Mouse (Mus musculus): ENCODE measurements at regions not wholly inside any gene's neighbourhood (a gene's known extent, or its start where the extent isn't known, plus 50 kb on each side); places are given as distances from the start of the nearest gene placed in this dataset.

DNA sequence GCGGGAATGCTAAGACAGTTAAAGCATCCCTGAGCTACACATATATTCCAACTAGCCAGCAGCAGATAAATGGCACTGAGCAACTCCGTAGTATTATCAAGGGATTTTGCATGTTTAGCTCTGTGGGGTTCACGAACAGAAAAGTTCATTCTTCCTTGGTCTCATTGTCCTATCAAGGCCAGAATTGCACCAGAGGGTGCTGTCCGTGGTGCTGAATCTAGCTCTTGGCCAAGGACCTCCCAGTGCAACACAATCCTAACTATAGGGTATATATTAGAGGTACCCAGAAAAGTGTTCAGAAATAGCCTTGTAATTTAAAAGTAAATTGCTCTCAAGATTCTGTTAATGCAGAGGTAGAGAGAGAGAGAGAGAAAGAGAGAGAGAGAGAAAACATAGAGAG is 176.9 kb upstream of the Kcnd3 start:
- Histone ChIP-seq H3K36me3 (ENCODE audit: control insufficient read depth, insufficient read depth, low read length) (no peaks in the 10 kb centered on the region), H3K27me3 (ENCODE audit: control insufficient read depth, insufficient read depth, low read length) (no peaks in the 10 kb centered on the region), H3K9ac (ENCODE audit: low read depth, low read length, severe bottlenecking) (no peak overlapping the region), H3K9me3 (ENCODE audit: control insufficient read depth, low read length) (no peaks in the 10 kb centered on the region), H3K4me1 (ENCODE audit: control insufficient read depth, insufficient read depth, low read length) (no peaks in the 10 kb centered on the region), H3K4me3 (replicated peaks; ENCODE audit: low read length) (no peak overlapping the region), H3K4me2 (replicated peaks; ENCODE audit: low read depth, low read length, severe bottlenecking) (no peak overlapping the region), H3K27ac (replicated peaks; ENCODE audit: low read depth, low read length) (no peak overlapping the region)
- peak; percentile 87 for DNase-seq (ENCODE audit: low spot score)
- ATAC-seq (ENCODE audit: low FRiP score, low read depth) = no peak
- WGBS = 36% methylated on average over 4 of the region's 4 CpGs
- no peak for TF ChIP-seq POLR2A (IDR thresholded peaks at IDR 0.05; ENCODE audit: borderline replicate concordance, extremely low read depth, insufficient read depth, insufficient read length)

- Histone ChIP-seq H3K4me3 (replicated peaks; ENCODE audit: low read length) (no peak overlapping the region), H3K36me3 (ENCODE audit: control insufficient read depth, insufficient read depth, low read length) (no peaks in the 10 kb centered on the region), H3K9ac (ENCODE audit: low read depth, low read length, severe bottlenecking) (no peak overlapping the region), H3K27ac (replicated peaks; ENCODE audit: low read depth, low read length) (no peak overlapping the region), H3K4me2 (replicated peaks; ENCODE audit: low read depth, low read length, severe bottlenecking) (no peak overlapping the region), H3K9me3 (ENCODE audit: control insufficient read depth, low read length) (no peaks in the 10 kb centered on the region), H3K27me3 (ENCODE audit: control insufficient read depth, insufficient read depth, low read length) (no peaks in the 10 kb centered on the region), H3K4me1 (ENCODE audit: control insufficient read depth, insufficient read depth, low read length) (no peaks in the 10 kb centered on the region)
- DNase-seq (ENCODE audit: low spot score) (no peak), ATAC-seq (ENCODE audit: low FRiP score, low read depth) (no peak)
- TF ChIP-seq POLR2A (IDR thresholded peaks at IDR 0.05; ENCODE audit: borderline replicate concordance, extremely low read depth, insufficient read depth, insufficient read length) = no peak
- 77% methylated on average over 5 of the region's 5 CpGs for WGBS
These were observed 171.2 kb upstream of the Kcnd3 start for GRCm38 (mm10) chr3:105280971-105281370.

GRCm38 (mm10) chr3:105281686-105282085 is 170.4 kb upstream of the Kcnd3 start:
- H3K9me3 ChIP-seq (ENCODE audit: control insufficient read depth, low read length) = no peaks in the 10 kb centered on the region
- H3K36me3 ChIP-seq (ENCODE audit: control insufficient read depth, insufficient read depth, low read length) = no peaks in the 10 kb centered on the region
- H3K4me2 ChIP-seq (replicated peaks; ENCODE audit: low read depth, low read length, severe bottlenecking) = no peak overlapping the region
- no peak for TF ChIP-seq POLR2A (IDR thresholded peaks at IDR 0.05; ENCODE audit: borderline replicate concordance, extremely low read depth, insufficient read depth, insufficient read length)
- H3K27ac ChIP-seq (replicated peaks; ENCODE audit: low read depth, low read length) = no peak overlapping the region
- ATAC-seq (ENCODE audit: low FRiP score, low read depth) = no peak
- WGBS = 89% methylated on average over 3 of the region's 3 CpGs
- H3K27me3 ChIP-seq (ENCODE audit: control insufficient read depth, insufficient read depth, low read length) = no peaks in the 10 kb centered on the region
- H3K9ac ChIP-seq (ENCODE audit: low read depth, low read length, severe bottlenecking) = no peak overlapping the region
- DNase-seq (ENCODE audit: low spot score) = no peak
- H3K4me3 ChIP-seq (replicated peaks; ENCODE audit: low read length) = no peak overlapping the region
- no peaks in the 10 kb centered on the region for H3K4me1 ChIP-seq (ENCODE audit: control insufficient read depth, insufficient read depth, low read length)

GRCm38 (mm10) chr3:105298273-105298672 is 153.9 kb upstream of the Kcnd3 start:
- TF ChIP-seq POLR2A (IDR thresholded peaks at IDR 0.05; ENCODE audit: borderline replicate concordance, extremely low read depth, insufficient read depth, insufficient read length) = no peak
- Histone ChIP-seq H3K36me3 (ENCODE audit: control insufficient read depth, insufficient read depth, low read length) (no peaks in the 10 kb centered on the region), H3K27ac (replicated peaks; ENCODE audit: low read depth, low read length) (no peak overlapping the region), H3K9me3 (ENCODE audit: control insufficient read depth, low read length) (no peaks in the 10 kb centered on the region), H3K9ac (ENCODE audit: low read depth, low read length, severe bottlenecking) (no peak overlapping the region), H3K27me3 (ENCODE audit: control insufficient read depth, insufficient read depth, low read length) (no peaks in the 10 kb centered on the region), H3K4me3 (replicated peaks; ENCODE audit: low read length) (no peak overlapping the region), H3K4me2 (replicated peaks; ENCODE audit: low read depth, low read length, severe bottlenecking) (no peak overlapping the region), H3K4me1 (ENCODE audit: control insufficient read depth, insufficient read depth, low read length) (no peaks in the 10 kb centered on the region)
- 57% methylated on average over 3 of the region's 3 CpGs for WGBS
- no peak for ATAC-seq (ENCODE audit: low FRiP score, low read depth)
- no peak for DNase-seq (ENCODE audit: low spot score)

DNA sequence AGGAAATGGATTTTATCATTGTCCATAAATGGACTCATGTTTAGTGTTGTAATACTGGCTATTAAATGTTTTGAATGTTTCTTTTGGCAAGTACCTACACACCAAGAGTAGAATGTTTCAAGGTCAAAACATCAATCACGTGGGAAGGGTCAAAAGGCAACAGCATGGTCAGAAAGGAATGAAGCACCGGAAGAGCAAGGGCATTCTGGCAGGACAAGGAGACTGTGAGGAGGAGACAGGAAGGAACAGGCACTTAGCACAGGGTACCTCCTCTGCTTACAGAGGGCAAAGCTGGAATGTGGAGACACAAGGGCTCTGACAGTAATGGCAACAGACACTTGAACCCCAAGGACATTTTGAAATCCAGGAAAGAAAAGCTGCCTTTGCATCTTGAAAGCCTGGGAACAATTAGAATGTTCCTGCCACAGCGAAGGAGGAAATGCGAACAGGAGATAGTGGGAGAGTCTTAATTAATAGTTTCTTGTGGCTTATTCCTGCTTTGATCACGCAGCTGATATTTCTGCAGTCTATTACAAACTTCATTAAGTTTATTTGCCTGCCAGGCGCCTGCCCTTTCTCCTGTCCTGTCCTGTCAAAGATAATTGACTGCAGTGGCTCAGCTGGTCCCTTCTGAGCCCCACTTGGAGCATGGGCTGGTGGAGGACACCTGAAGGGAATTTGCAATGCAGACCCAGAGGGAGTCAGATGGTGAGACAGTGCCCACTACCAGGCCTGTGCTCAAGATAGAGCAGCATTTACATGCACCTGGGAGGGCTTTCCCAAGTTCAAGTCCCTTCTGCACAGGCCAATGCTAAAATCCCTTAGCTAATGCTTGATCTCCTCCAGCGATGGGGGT is 151.2 kb upstream of the Kcnd3 start:
- DNase-seq (ENCODE audit: low spot score) (no peak), ATAC-seq (ENCODE audit: low FRiP score, low read depth) (no peak)
- Histone ChIP-seq H3K9ac (ENCODE audit: low read depth, low read length, severe bottlenecking) (no peak overlapping the region), H3K4me1 (ENCODE audit: control insufficient read depth, insufficient read depth, low read length) (no peaks in the 10 kb centered on the region), H3K4me2 (replicated peaks; ENCODE audit: low read depth, low read length, severe bottlenecking) (no peak overlapping the region), H3K36me3 (ENCODE audit: control insufficient read depth, insufficient read depth, low read length) (no peaks in the 10 kb centered on the region), H3K9me3 (ENCODE audit: control insufficient read depth, low read length) (no peaks in the 10 kb centered on the region), H3K27me3 (ENCODE audit: control insufficient read depth, insufficient read depth, low read length) (no peaks in the 10 kb centered on the region), H3K27ac (replicated peaks; ENCODE audit: low read depth, low read length) (no peak overlapping the region), H3K4me3 (replicated peaks; ENCODE audit: low read length) (no peak overlapping the region)
- 32% methylated on average over 7 of the region's 7 CpGs for WGBS
- no peak for TF ChIP-seq POLR2A (IDR thresholded peaks at IDR 0.05; ENCODE audit: borderline replicate concordance, extremely low read depth, insufficient read depth, insufficient read length)

Data from limb, embryonic 14.5 days (tissue).